Comparison of ENCODE assay signal across 12 mouse cellular contexts in genomic region chr14:40914701-40915100, GRCm38 (mm10). TPM values are rescaled to one million over a fixed set of nuclear protein-coding genes. Genes with fewer than 3 reads are reported as not detected.
DNase-seq lines count a peak whose midpoint lies in the region; ATAC-seq and TF ChIP-seq lines count a peak whose summit lies in the region.
"Had no signal": no experiment of that assay in that cellular context is flagged by ENCODE, and none has a peak within 500 bp of the region (broad histone marks: within the 10 kb centered on the region; RNA-seq: fewer than 3 reads in every experiment).

No protein-coding gene starts in this region.

- H3K27me3 ChIP-seq in heart, embryonic 16.5 days (ENCODE audit: control insufficient read depth, insufficient read depth, low read length): no peaks in the 10 kb centered on the region
- H3K27me3 ChIP-seq: forebrain, embryonic 15.5 days had no signal

- no peak overlapping the region for H3K4me2 ChIP-seq in heart, embryonic 16.5 days (ENCODE audit: low read depth, low read length)
- H3K4me2 ChIP-seq: forebrain, embryonic 15.5 days; hindbrain, embryonic 14.5 days had no signal

- in situ Hi-C loops in ES-E14 (cut with MboI; ENCODE audit: low sequenced_read_pairs in 2 of 2, unreplicated experiment in 2 of 2): no loop called here

- ATAC-seq in heart, embryonic 16.5 days (replicated peaks; ENCODE audit: extremely low read depth, insufficient read depth, low FRiP score): 0 out of 2 replicates have a peak, but pooled peaks have one; percentile 25
- no peak for ATAC-seq in erythroblast, adult 5-6 weeks (replicated peaks; ENCODE audit: low FRiP score, poor library complexity, severe bottlenecking)
- ATAC-seq: forebrain, embryonic 15.5 days; midbrain, embryonic 16.5 days had no signal

- H3K9ac ChIP-seq in ES-E14 (ENCODE audit: insufficient read depth, low read depth, low read length, poor library complexity, severe bottlenecking): no peak overlapping the region
- H3K9ac ChIP-seq in heart, embryonic 16.5 days (ENCODE audit: low read length): no peak overlapping the region
- H3K9ac ChIP-seq: forebrain, embryonic 15.5 days; hindbrain, embryonic 14.5 days had no signal

- H3K9me3 ChIP-seq in ES-E14 (ENCODE audit: control insufficient read depth, insufficient read depth, low read depth, low read length): no peaks in the 10 kb centered on the region
- H3K9me3 ChIP-seq in heart, embryonic 16.5 days (replicated peaks; ENCODE audit: control insufficient read depth, low read length): no peaks in the 10 kb centered on the region
- H3K9me3 ChIP-seq: forebrain, embryonic 15.5 days had no signal

- 0 out of 2 replicates have a peak overlapping the region, but pooled peaks have one; percentile 4 for H3K27ac ChIP-seq in ES-E14 (ENCODE audit: insufficient read depth, low read depth, low read length, poor library complexity, severe bottlenecking)
- no peak overlapping the region for H3K27ac ChIP-seq in heart, embryonic 16.5 days (ENCODE audit: low read length)
- H3K27ac ChIP-seq: forebrain, embryonic 15.5 days; hindbrain, embryonic 14.5 days had no signal

- WGBS in heart, embryonic 16.5 days: 52% methylated on average over 3 of the region's 3 CpGs

- intact Hi-C loops in gastrocnemius, postnatal 14 days (cut with DNase I; ENCODE audit: low total_unique reads): loop anchor here (5.0 kb wide), 1 partner anchor 123 kb away; no protein-coding TSS in a partner anchor

- DNase-seq in gastrocnemius, adult 18-20 months (ENCODE audit: low spot score): peak; percentile 29
- DNase-seq in gastrocnemius, postnatal 14 days: no peak
- no peak for DNase-seq in ES-E14 (ENCODE audit: low read depth, low spot score)
- peak; percentile 49 to 61 for DNase-seq in kidney, postnatal 4 days
- no peak for DNase-seq in retina, postnatal 1 day
- DNase-seq in cerebellum, adult 11 months: no peak
- DNase-seq: cerebellum, postnatal 10 days had no signal

- H3K4me1 ChIP-seq in ES-E14 (ENCODE audit: control insufficient read depth in 2 of 2, insufficient read depth in 2 of 2, low read length in 2 of 2, poor library complexity in 1 of 2): peaks cover 12 to 27% of the 10 kb centered on the region in 2 experiments
- peaks cover 18% of the 10 kb centered on the region for H3K4me1 ChIP-seq in heart, embryonic 16.5 days (ENCODE audit: control insufficient read depth, insufficient read depth, low read length)
- H3K4me1 ChIP-seq: forebrain, embryonic 15.5 days had no signal

- H3K36me3 ChIP-seq in ES-E14 (ENCODE audit: control insufficient read depth, insufficient read depth, low read length, poor library complexity, severe bottlenecking): peaks cover 25% of the 10 kb centered on the region
- H3K36me3 ChIP-seq in heart, embryonic 16.5 days (ENCODE audit: control insufficient read depth, insufficient read depth): peaks cover 21% of the 10 kb centered on the region

- H3K4me3 ChIP-seq in ES-E14 (ENCODE audit: insufficient read depth in 1 of 2, low read depth in 1 of 2, low read length in 2 of 2, poor library complexity in 1 of 2, severe bottlenecking in 1 of 2): no peak overlapping the region
- H3K4me3 ChIP-seq in heart, embryonic 16.5 days (ENCODE audit: low read length): no peak overlapping the region
- H3K4me3 ChIP-seq: forebrain, embryonic 15.5 days had no signal

TF ChIP-seq in ES-E14, 5 proteins besides CTCF, POLR2A, EP300 and RAD21:
- TF ChIP-seq MAFK (IDR thresholded peaks at IDR 0.05; ENCODE audit: insufficient read depth, low read depth, low read length) (no peak), HCFC1 (IDR thresholded peaks at IDR 0.05; ENCODE audit: borderline replicate concordance, insufficient read depth, low read length) (no peak), ZNF384 (IDR thresholded peaks at IDR 0.05; ENCODE audit: low read depth, low read length) (no peak), ZC3H11A (IDR thresholded peaks at IDR 0.05; ENCODE audit: borderline replicate concordance, low read depth, low read length) (no peak), CHD2 (IDR thresholded peaks at IDR 0.05; ENCODE audit: low read depth, low read length) (no peak)

RNA-seq across cellular contexts. Expression of gene Sh2d4b, which starts 21.6 kb away (rescaled TPM):
- total RNA-seq in gastrocnemius, adult 18-20 months (2021): under 1 TPM; 0.09 to 0.14 TPM
- under 1 TPM; 0.31 to 0.41 TPM for total RNA-seq in gastrocnemius, postnatal 14 days (2021)
- total RNA-seq in ES-E14 (2012; rRNA removed): 2.5 and 2.6 TPM in 2 replicates
- 2.5 and 4.3 TPM in 2 replicates for polyA plus RNA-seq in heart, embryonic 16.5 days (2015; fragmentation: Nextera tagmentation; extraction: Ambion mirVana)
- total RNA-seq in erythroblast, adult 5-6 weeks (2015; ENCODE audit: low replicate concordance): not detected in 2 replicates
- 0.56 TPM in 1 of 2 replicates, not detected in the other for total RNA-seq in erythroblast, adult 5-6 weeks (2017; ENCODE audit: low replicate concordance)

RNA-seq across cellular contexts. Expression of gene Tspan14, which starts 51.9 kb away (rescaled TPM):
- 10 to 100 TPM; 10.6 to 13.1 TPM for total RNA-seq in gastrocnemius, adult 18-20 months (2021)
- 10 to 100 TPM; 16.3 to 16.8 TPM for total RNA-seq in gastrocnemius, postnatal 14 days (2021)
- total RNA-seq in ES-E14 (2012; rRNA removed): 26.5 and 62.7 TPM in 2 replicates
- 44.4 and 46.1 TPM in 2 replicates for polyA plus RNA-seq in heart, embryonic 16.5 days (2015; fragmentation: Nextera tagmentation; extraction: Ambion mirVana)
- 4.0 and 7.3 TPM in 2 replicates for total RNA-seq in erythroblast, adult 5-6 weeks (2015; ENCODE audit: low replicate concordance)
- total RNA-seq in erythroblast, adult 5-6 weeks (2017; ENCODE audit: low replicate concordance): 8.2 and 9.4 TPM in 2 replicates

Comparison
In these comparisons a context has a peak if more than half of its experiments do, and no peak if none do; other contexts are left out.
1. DNase-seq: peak in gastrocnemius, adult 18-20 months (single experiment) and kidney, postnatal 4 days (2 of 2); none in gastrocnemius, postnatal 14 days (single experiment), ES-E14 (single experiment), retina, postnatal 1 day (single experiment) and cerebellum, adult 11 months (single experiment).